Mouse (Mus musculus) heart, embryonic 14.5 days (tissue): ENCODE data around the gene Trim8. TPM values are rescaled to one million over a fixed set of nuclear protein-coding genes. Genes with fewer than 3 reads are reported as not detected.

ENCODE experiments used
- ATAC-seq: fragments of 200-750 bp; cut with Nextera tagmentation; 2 replicates; pipeline ENCODE4 v1.8.0; 2017; ENCODE audit warnings: low read depth, moderate TSS enrichment; ENCODE audit not compliant: insufficient number of reproducible peaks, insufficient read depth, low FRiP score
- H3K27ac ChIP-seq, 2 experiments: fragments of 200-500 bp in 1 of 2; fragments of 300-500 bp in 1 of 2; sonication (generic) in 1 of 2; replicated peaks in 1 of 2; 2 replicates each; pipeline ENCODE4 v1.5.1; 2012 to 2014; ENCODE audit warnings: low read depth in 2 of 2, low read length in 2 of 2, control low read depth in 1 of 2, mild to moderate bottlenecking in 1 of 2, mixed read lengths in 1 of 2; ENCODE audit not compliant: control insufficient read depth in 1 of 2, insufficient read depth in 1 of 2
- H3K27me3 ChIP-seq: fragments of 300-500 bp; sonication (generic); 2 replicates; pipeline ENCODE4 v1.6.1; 2014; ENCODE audit warnings: mild to moderate bottlenecking, low read length, control low read depth; ENCODE audit not compliant: control insufficient read depth, insufficient read depth
- H3K36me3 ChIP-seq: fragments of 300-500 bp; sonication (generic); 2 replicates; pipeline ENCODE4 v1.6.1; 2014; ENCODE audit warnings: mild to moderate bottlenecking, control low read depth, low read length, mixed read lengths; ENCODE audit not compliant: control insufficient read depth, insufficient read depth
- H3K4me1 ChIP-seq, 2 experiments: fragments of 200-500 bp in 1 of 2; fragments of 300-500 bp in 1 of 2; sonication (generic) in 1 of 2; 2 replicates each; pipeline ENCODE4 v1.6.1; 2012 to 2014; ENCODE audit warnings: low read length in 2 of 2, control low read depth in 1 of 2, mixed read lengths in 1 of 2; ENCODE audit not compliant: control insufficient read depth in 2 of 2, insufficient read depth in 2 of 2
- H3K4me2 ChIP-seq: fragments of 300-500 bp; sonication (generic); 2 replicates; pipeline ENCODE4 v1.6.1; 2014; ENCODE audit warnings: mild to moderate bottlenecking, low read length
- H3K4me3 ChIP-seq, 2 experiments: fragments of 200-500 bp in 1 of 2; fragments of 300-500 bp in 1 of 2; sonication (generic) in 1 of 2; 2 replicates each; pipeline ENCODE4 v1.5.1; 2012 to 2014; ENCODE audit warnings: low read length in 2 of 2, mild to moderate bottlenecking in 2 of 2, control low read depth in 1 of 2, low read depth in 1 of 2, moderate library complexity in 1 of 2; ENCODE audit not compliant: control insufficient read depth in 1 of 2, insufficient read depth in 1 of 2
- H3K9ac ChIP-seq: fragments of 300-500 bp; sonication (generic); 2 replicates; pipeline ENCODE4 v1.6.1; 2014; ENCODE audit warnings: mild to moderate bottlenecking, low read length
- H3K9me3 ChIP-seq: fragments of 300-500 bp; sonication (generic); 2 replicates; pipeline ENCODE4 v1.6.1; 2016; ENCODE audit warnings: low read length, control low read depth; ENCODE audit not compliant: control insufficient read depth
- WGBS: fragments of 180-500 bp; shearing (Covaris S2); extraction: QIAGEN DNeasy Blood & Tissue Kit; methylation state at CpG from one replicate; pipeline ENCODE4 v1.1.7; 2014; 5-methylcytosine and 5-hydroxymethylcytosine counted together
- polyA plus RNA-seq: library from polyadenylated mRNA; unstranded; fragments of >200 nt; fragmentation: Nextera tagmentation; extraction: Ambion mirVana; gene quantifications from 2 replicates; pipeline ENCODE4 v1.2.1, GENCODE M21; 2014

The Trim8 gene
- polyA plus RNA-seq, 1 experiment from 2014 or later: 23.4 TPM

- Histone ChIP-seq H3K27me3 (no peaks in the 10 kb centered on the region), H3K4me1 (peaks cover 57 to 64% of the 10 kb centered on the region in 2 experiments), H3K9me3 (no peaks in the 10 kb centered on the region), H3K4me3 (no peak overlapping the region), H3K27ac (peak overlapping the region; percentile 95 to 98), H3K36me3 (no peaks in the 10 kb centered on the region), H3K9ac (peak overlapping the region; percentile 76), H3K4me2 (peak overlapping the region; percentile 26)
- ATAC-seq: no peak
- 13% methylated on average over 16 of the region's 16 CpGs for WGBS
Measured at GRCm38 (mm10) chr19:46531071-46532030, 29.8 kb downstream of the Trim8 start.

GRCm38 (mm10) chr19:46532031-46532688 is 30.7 kb downstream of the Trim8 start:
- Histone ChIP-seq H3K4me1 (peaks cover 56 to 58% of the 10 kb centered on the region in 2 experiments), H3K4me2 (peak overlapping the region; percentile 26), H3K9me3 (no peaks in the 10 kb centered on the region), H3K36me3 (no peaks in the 10 kb centered on the region), H3K9ac (peak overlapping the region; percentile 31; the same call in 1 of the 2 replicates), H3K27ac (peak overlapping the region; percentile 67 to 98), H3K4me3 (no peak overlapping the region), H3K27me3 (no peaks in the 10 kb centered on the region)
- 10% methylated on average over 10 of the region's 10 CpGs for whole genome bisulfite sequencing
- no peak for ATAC-seq

DNA sequence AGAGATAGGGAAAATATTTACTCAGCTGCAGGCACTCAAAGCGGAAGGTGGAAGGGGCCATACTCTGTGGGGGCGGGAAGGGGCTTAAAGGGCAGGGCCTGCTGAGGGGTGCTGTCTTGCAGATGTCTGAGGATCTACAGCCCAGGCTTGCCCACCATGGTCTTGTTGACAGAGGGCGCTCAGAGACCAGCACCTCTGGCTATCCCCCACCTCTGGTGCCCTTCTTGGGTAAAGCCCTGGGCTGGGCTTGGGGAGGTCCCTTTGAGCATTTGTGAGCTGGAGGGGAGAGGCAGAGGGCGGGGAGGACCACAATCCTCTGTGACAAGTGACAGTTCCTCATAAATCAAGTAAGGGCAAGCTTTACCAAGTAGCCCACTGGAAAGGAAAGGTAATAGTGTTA is 31.6 kb downstream of the Trim8 start:
- 0 out of 2 replicates have a peak, but pooled peaks cover 3% of the 10 kb centered on the region for H3K36me3 ChIP-seq
- no peaks in the 10 kb centered on the region for H3K9me3 ChIP-seq
- peaks cover 49% of the 10 kb centered on the region in 2 experiments for H3K4me1 ChIP-seq
- 53% methylated on average over 4 of the region's 4 CpGs for WGBS
- H3K27ac ChIP-seq: peak overlapping the region in 1 of 2 experiments; percentile 98; a peak in 2 of 4 replicates
- no peak overlapping the region for H3K4me3 ChIP-seq
- H3K4me2 ChIP-seq: no peak overlapping the region
- ATAC-seq: no peak
- no peak overlapping the region for H3K9ac ChIP-seq
- no peaks in the 10 kb centered on the region for H3K27me3 ChIP-seq

DNA sequence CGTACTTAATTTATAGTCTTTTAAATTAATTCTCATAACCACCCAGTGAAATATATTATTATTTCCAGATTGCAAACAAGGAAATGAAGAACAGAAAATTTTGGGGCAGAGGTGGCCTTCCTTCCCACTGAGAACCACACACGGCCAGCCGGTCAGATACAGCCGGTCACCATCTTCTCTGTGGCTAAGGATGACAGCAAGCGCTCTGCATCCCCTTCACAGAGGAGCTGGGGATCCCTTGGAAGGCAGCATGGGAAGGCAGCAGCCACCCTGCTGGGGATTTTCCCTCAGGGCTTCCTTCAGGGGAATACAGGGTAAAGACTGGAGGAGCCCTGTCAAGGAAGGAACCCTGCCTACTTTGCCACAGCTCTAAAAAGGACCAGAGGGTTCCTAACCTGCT is 32.0 kb downstream of the Trim8 start:
- no peaks in the 10 kb centered on the region for H3K9me3 ChIP-seq
- no peak overlapping the region; a peak in 1 of 4 replicates for H3K27ac ChIP-seq
- H3K9ac ChIP-seq: no peak overlapping the region
- H3K4me2 ChIP-seq: no peak overlapping the region
- ATAC-seq: no peak
- 0 out of 2 replicates have a peak, but pooled peaks cover 6% of the 10 kb centered on the region for H3K36me3 ChIP-seq
- no peak overlapping the region for H3K4me3 ChIP-seq
- no peaks in the 10 kb centered on the region for H3K27me3 ChIP-seq
- H3K4me1 ChIP-seq: peaks cover 45 to 46% of the 10 kb centered on the region in 2 experiments
- WGBS: 83% methylated on average over 5 of the region's 5 CpGs

DNA sequence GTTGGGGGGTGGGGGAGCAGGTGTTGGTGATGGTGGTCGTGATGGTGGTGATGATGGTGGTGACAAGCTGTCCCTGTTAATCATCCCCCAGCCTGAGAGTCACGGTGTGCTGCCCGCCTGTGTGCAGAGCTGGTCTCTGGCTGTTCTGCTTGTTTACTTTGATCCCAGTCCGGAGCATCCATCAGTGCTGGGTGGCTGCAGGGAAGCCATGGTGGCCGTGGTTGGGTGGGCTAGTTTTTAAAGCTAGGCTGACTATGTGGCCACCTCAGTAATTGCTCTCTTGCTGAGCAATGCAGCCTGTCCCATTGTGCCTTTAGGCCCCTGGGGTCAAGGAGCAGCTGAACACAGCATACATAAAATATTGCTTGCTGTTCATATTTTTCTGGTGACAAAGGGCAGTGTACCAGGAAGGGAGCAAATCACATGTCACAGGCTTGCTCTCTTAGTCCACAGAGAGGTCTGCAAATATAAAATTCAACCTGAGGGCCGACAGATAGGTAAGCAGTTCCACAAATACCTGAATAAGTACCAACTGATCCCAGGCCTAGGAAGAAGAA is 33.1 kb downstream of the Trim8 start:
- H3K27me3 ChIP-seq: no peaks in the 10 kb centered on the region
- no peak for ATAC-seq
- no peak overlapping the region for H3K4me2 ChIP-seq
- no peak overlapping the region for H3K27ac ChIP-seq
- 0 out of 2 replicates have a peak, but pooled peaks cover 6% of the 10 kb centered on the region for H3K36me3 ChIP-seq
- H3K9me3 ChIP-seq: no peaks in the 10 kb centered on the region
- peaks cover 36% of the 10 kb centered on the region in 2 experiments for H3K4me1 ChIP-seq
- no peak overlapping the region for H3K4me3 ChIP-seq
- H3K9ac ChIP-seq: no peak overlapping the region
- 62% methylated on average over 6 of the region's 6 CpGs for WGBS

DNA sequence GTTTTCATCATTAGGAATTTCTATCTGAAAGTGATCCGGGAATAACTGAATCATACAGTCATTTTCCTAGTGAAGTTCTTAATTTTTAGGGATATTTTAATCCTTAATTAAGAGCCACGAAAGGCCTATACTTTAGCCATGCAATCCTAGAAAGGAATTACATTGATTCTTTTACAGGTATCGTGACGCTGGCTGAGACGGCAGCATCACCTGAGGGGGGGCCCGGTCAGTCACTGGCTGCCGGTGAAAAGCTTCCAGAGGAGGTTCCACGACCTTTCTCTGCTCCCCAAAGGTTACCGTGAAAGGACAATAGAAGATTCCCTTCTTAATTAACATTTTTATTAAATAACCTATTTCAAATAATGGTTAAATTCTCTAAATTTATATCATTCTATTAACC is 35.9 kb downstream of the Trim8 start:
- Histone ChIP-seq H3K27me3 (no peaks in the 10 kb centered on the region), H3K4me2 (no peak overlapping the region), H3K9ac (no peak overlapping the region), H3K36me3 (peaks cover 26% of the 10 kb centered on the region), H3K4me3 (no peak overlapping the region), H3K9me3 (no peaks in the 10 kb centered on the region), H3K27ac (no peak overlapping the region), H3K4me1 (peaks cover 9 to 10% of the 10 kb centered on the region in 2 experiments)
- WGBS: 93% methylated on average over 9 of the region's 9 CpGs
- ATAC-seq: no peak

DNA sequence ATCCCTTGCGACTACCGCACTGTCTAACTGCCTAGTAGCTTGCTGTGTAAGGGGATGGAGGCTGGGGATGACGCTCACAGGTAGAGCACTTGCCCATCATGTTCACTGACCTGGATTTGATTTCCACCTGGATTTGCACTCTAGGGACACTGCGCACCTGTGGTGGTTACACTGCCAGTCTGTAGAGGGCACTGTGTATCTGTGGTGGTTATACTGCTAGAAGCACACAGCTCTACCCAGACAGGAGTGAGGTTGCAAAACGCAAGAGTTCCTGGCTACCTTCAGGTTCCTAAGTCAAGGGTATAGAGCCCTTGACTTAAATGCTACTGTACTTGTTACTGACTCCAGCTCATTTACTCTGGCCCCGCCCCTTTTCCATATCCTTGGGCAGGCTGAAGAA is 36.7 kb downstream of the Trim8 start:
- H3K9me3 ChIP-seq: no peaks in the 10 kb centered on the region
- H3K27ac ChIP-seq: no peak overlapping the region
- no peak for ATAC-seq
- H3K4me1 ChIP-seq: peaks cover under 1 to 2% of the 10 kb centered on the region in 2 experiments; a peak in 2 of 4 replicates
- 79% methylated on average over 6 of the region's 6 CpGs for WGBS
- H3K4me2 ChIP-seq: no peak overlapping the region
- H3K27me3 ChIP-seq: no peaks in the 10 kb centered on the region
- no peak overlapping the region for H3K4me3 ChIP-seq
- H3K36me3 ChIP-seq: peaks cover 35% of the 10 kb centered on the region
- H3K9ac ChIP-seq: no peak overlapping the region
